Mouse (Mus musculus) stomach, embryonic 14.5 days (tissue): Measurements from ENCODE around the gene Sorcs3. TPM values are rescaled to one million over a fixed set of nuclear protein-coding genes. Genes with fewer than 3 reads are reported as not detected.
A peak's percentile ranks its signal among the peaks of the same experiment; 100 is the strongest.

ENCODE experiments used
- ATAC-seq: fragments of 200-750 bp; cut with Nextera tagmentation; 2 replicates; pipeline ENCODE4 v1.8.0; 2017; ENCODE audit warnings: low read depth, moderate TSS enrichment; ENCODE audit not compliant: insufficient number of reproducible peaks, insufficient read depth, low FRiP score
- H3K27ac ChIP-seq: fragments of 300-500 bp; sonication (generic); 2 replicates; pipeline ENCODE4 v1.5.1; 2014; ENCODE audit warnings: mild to moderate bottlenecking, low read length, moderate library complexity, mixed read lengths
- H3K27me3 ChIP-seq: fragments of 300-500 bp; sonication (generic); 2 replicates; pipeline ENCODE4 v1.6.1; 2014; ENCODE audit warnings: low read length, control low read depth, mixed read lengths; ENCODE audit not compliant: control insufficient read depth, insufficient read depth
- H3K36me3 ChIP-seq: fragments of 300-500 bp; sonication (generic); 2 replicates; pipeline ENCODE4 v1.6.1; 2014; ENCODE audit warnings: mild to moderate bottlenecking, control low read depth, low read length, moderate library complexity, mixed read lengths; ENCODE audit not compliant: control insufficient read depth, insufficient read depth
- H3K4me1 ChIP-seq: fragments of 300-500 bp; sonication (generic); 2 replicates; pipeline ENCODE4 v1.6.1; 2014; ENCODE audit warnings: low read length, control low read depth, mixed read lengths; ENCODE audit not compliant: control insufficient read depth, insufficient read depth
- H3K4me2 ChIP-seq: fragments of 300-500 bp; sonication (generic); replicated peaks from 2 replicates; pipeline ENCODE4 v1.6.1; 2014; ENCODE audit warnings: low read depth, low read length, control low read depth
- H3K4me3 ChIP-seq: fragments of 300-500 bp; sonication (generic); 2 replicates; pipeline ENCODE4 v1.5.1; 2014; ENCODE audit warnings: low read depth, low read length, control low read depth
- H3K9ac ChIP-seq: fragments of 300-500 bp; sonication (generic); replicated peaks from 2 replicates; pipeline ENCODE4 v1.6.1; 2014; ENCODE audit warnings: low read depth, mild to moderate bottlenecking, control low read depth, low read length, moderate library complexity, mixed read lengths
- H3K9me3 ChIP-seq: fragments of 300-500 bp; sonication (generic); 2 replicates; pipeline ENCODE4 v1.6.1; 2016; ENCODE audit warnings: low read depth, low read length, control low read depth; ENCODE audit not compliant: control insufficient read depth
- WGBS: fragments of 180-500 bp; shearing (Covaris S2); extraction: QIAGEN DNeasy Blood & Tissue Kit; methylation state at CpG from one replicate; pipeline ENCODE4 v1.1.7; 2014; 5-methylcytosine and 5-hydroxymethylcytosine counted together
- polyA plus RNA-seq: library from polyadenylated mRNA; unstranded; fragments of >200 nt; fragmentation: Nextera tagmentation; extraction: Ambion mirVana; gene quantifications from 2 replicates; pipeline ENCODE4 v1.2.1, GENCODE M21; 2014

The Sorcs3 gene
- polyA plus RNA-seq, 1 experiment from 2014 or later = 1.8 TPM

- no peaks in the 10 kb centered on the region for H3K4me1 ChIP-seq
- H3K9ac ChIP-seq = no peak overlapping the region
- H3K27ac ChIP-seq = no peak overlapping the region
- H3K4me2 ChIP-seq = peak overlapping the region; percentile 96
- H3K36me3 ChIP-seq = no peaks in the 10 kb centered on the region
- no peaks in the 10 kb centered on the region for H3K9me3 ChIP-seq
- 4% methylated on average over 20 of the region's 21 CpGs for WGBS
- peak overlapping the region; percentile 51 for H3K4me3 ChIP-seq
- ATAC-seq = no peak
- H3K27me3 ChIP-seq = peaks cover 13% of the 10 kb centered on the region; the same call in 1 of the 2 replicates
Observed at GRCm38 (mm10) chr19:48206861-48207730, 1.3 kb downstream of the Sorcs3 start.

GRCm38 (mm10) chr19:48207731-48208370, 2.0 kb downstream of the Sorcs3 start:
- H3K4me2 ChIP-seq = peak overlapping the region; percentile 96; the same call in 1 of the 2 replicates
- WGBS = 18% methylated on average over 10 of the region's 10 CpGs

GRCm38 (mm10) chr19:48215379-48215778, 9.6 kb downstream of the Sorcs3 start:
- Histone ChIP-seq H3K4me2 (no peak overlapping the region), H3K9me3 (no peaks in the 10 kb centered on the region), H3K27me3 (no peaks in the 10 kb centered on the region), H3K36me3 (no peaks in the 10 kb centered on the region), H3K27ac (no peak overlapping the region), H3K9ac (no peak overlapping the region), H3K4me1 (no peaks in the 10 kb centered on the region), H3K4me3 (no peak overlapping the region)
- no peak for ATAC-seq

More at GRCm38 (mm10) chr19:48207731-48208370, 2.0 kb downstream of the Sorcs3 start:
- Histone ChIP-seq H3K36me3 (no peaks in the 10 kb centered on the region), H3K9ac (no peak overlapping the region), H3K4me1 (no peaks in the 10 kb centered on the region), H3K27me3 (peaks cover 13% of the 10 kb centered on the region; the same call in 1 of the 2 replicates), H3K27ac (no peak overlapping the region), H3K4me3 (0 out of 2 replicates have a peak overlapping the region, but pooled peaks have one; percentile 51), H3K9me3 (no peaks in the 10 kb centered on the region)
- ATAC-seq = no peak

- no peak overlapping the region for H3K9ac ChIP-seq
- H3K9me3 ChIP-seq = no peaks in the 10 kb centered on the region
- no peak for ATAC-seq
- 63% methylated on average over 13 of the region's 13 CpGs for WGBS
- no peaks in the 10 kb centered on the region for H3K4me1 ChIP-seq
- H3K4me2 ChIP-seq = no peak overlapping the region
- no peaks in the 10 kb centered on the region for H3K27me3 ChIP-seq
- no peaks in the 10 kb centered on the region for H3K36me3 ChIP-seq
- H3K27ac ChIP-seq = no peak overlapping the region
- no peak overlapping the region for H3K4me3 ChIP-seq
Observed at GRCm38 (mm10) chr19:48237786-48238372, 32.1 kb downstream of the Sorcs3 start.

- Histone ChIP-seq H3K4me1 (no peaks in the 10 kb centered on the region), H3K9ac (no peak overlapping the region), H3K27ac (no peak overlapping the region), H3K36me3 (no peaks in the 10 kb centered on the region), H3K27me3 (no peaks in the 10 kb centered on the region), H3K9me3 (no peaks in the 10 kb centered on the region), H3K4me2 (no peak overlapping the region), H3K4me3 (no peak overlapping the region)
- WGBS = 77% methylated on average over 9 of the region's 9 CpGs
- ATAC-seq = no peak
Observed at GRCm38 (mm10) chr19:48238391-48238790, 32.6 kb downstream of the Sorcs3 start.

GRCm38 (mm10) chr19:48240960-48241359, 35.1 kb downstream of the Sorcs3 start:
- H3K27me3 ChIP-seq = no peaks in the 10 kb centered on the region
- H3K9me3 ChIP-seq = no peaks in the 10 kb centered on the region
- H3K4me1 ChIP-seq = no peaks in the 10 kb centered on the region
- ATAC-seq = no peak
- no peak overlapping the region for H3K27ac ChIP-seq
- H3K4me3 ChIP-seq = no peak overlapping the region
- 67% methylated on average over 2 of the region's 2 CpGs for WGBS
- no peak overlapping the region for H3K4me2 ChIP-seq
- H3K36me3 ChIP-seq = no peaks in the 10 kb centered on the region
- H3K9ac ChIP-seq = no peak overlapping the region

- Histone ChIP-seq H3K27ac (no peak overlapping the region), H3K27me3 (no peaks in the 10 kb centered on the region), H3K4me1 (no peaks in the 10 kb centered on the region), H3K36me3 (no peaks in the 10 kb centered on the region), H3K4me3 (no peak overlapping the region), H3K9ac (no peak overlapping the region), H3K9me3 (no peaks in the 10 kb centered on the region), H3K4me2 (no peak overlapping the region)
- WGBS = 77% methylated on average over 3 of the region's 3 CpGs
- no peak for ATAC-seq
Observed at GRCm38 (mm10) chr19:48244036-48244435, 38.2 kb downstream of the Sorcs3 start.

- Histone ChIP-seq H3K9me3 (no peaks in the 10 kb centered on the region), H3K27me3 (no peaks in the 10 kb centered on the region), H3K4me2 (no peak overlapping the region), H3K4me1 (no peaks in the 10 kb centered on the region), H3K36me3 (no peaks in the 10 kb centered on the region), H3K4me3 (no peak overlapping the region), H3K9ac (no peak overlapping the region), H3K27ac (no peak overlapping the region)
- ATAC-seq = no peak
- 61% methylated on average over 7 of the region's 7 CpGs for WGBS
Observed at GRCm38 (mm10) chr19:48259223-48259622, 53.4 kb downstream of the Sorcs3 start.
